Mouse (Mus musculus): ENCODE data around the gene Zfp319. TPM values are rescaled to one million over a fixed set of nuclear protein-coding genes. Genes with fewer than 3 reads are reported as not detected.

Gene Zfp319
- polyA plus RNA-seq, 1 experiment from 2014 or later, result 1.2 TPM

- H3K4me2 ChIP-seq (ENCODE audit: low read depth, low read length), result no peak overlapping the region
- H3K4me1 ChIP-seq (ENCODE audit: control insufficient read depth, low read depth, low read length), result no peaks in the 10 kb centered on the region; the same call in 1 of the 2 replicates
- H3K4me3 ChIP-seq (ENCODE audit: low read depth, low read length), result no peak overlapping the region
- H3K27ac ChIP-seq (ENCODE audit: low read length), result no peak overlapping the region
- no peak overlapping the region for H3K9ac ChIP-seq (ENCODE audit: low read depth, low read length)
- no peak for ATAC-seq (ENCODE audit: low read depth)
- WGBS (ENCODE audit: insufficient replicate concordance), result 47% methylated on average over 4 of the region's 4 CpGs
- no peaks in the 10 kb centered on the region for H3K9me3 ChIP-seq (replicated peaks; ENCODE audit: control insufficient read depth, low read length)
- no peaks in the 10 kb centered on the region for H3K27me3 ChIP-seq (ENCODE audit: control insufficient read depth, insufficient read depth, low read depth, low read length)
- H3K36me3 ChIP-seq (ENCODE audit: control insufficient read depth, insufficient read depth), result no peaks in the 10 kb centered on the region
These were observed 26.2 kb downstream of the Zfp319 start for GRCm38 (mm10) chr8:95305526-95305925.

GRCm38 (mm10) chr8:95302410-95302809, 29.3 kb downstream of the Zfp319 start:
- no peak overlapping the region for H3K4me3 ChIP-seq (ENCODE audit: low read depth, low read length)
- no peak overlapping the region for H3K27ac ChIP-seq (ENCODE audit: low read length)
- no peak overlapping the region for H3K4me2 ChIP-seq (ENCODE audit: low read depth, low read length)
- no peaks in the 10 kb centered on the region for H3K4me1 ChIP-seq (ENCODE audit: control insufficient read depth, low read depth, low read length)
- no peak for ATAC-seq (ENCODE audit: low read depth)
- H3K27me3 ChIP-seq (ENCODE audit: control insufficient read depth, insufficient read depth, low read depth, low read length), result no peaks in the 10 kb centered on the region
- no peaks in the 10 kb centered on the region for H3K9me3 ChIP-seq (replicated peaks; ENCODE audit: control insufficient read depth, low read length)
- no peak overlapping the region for H3K9ac ChIP-seq (ENCODE audit: low read depth, low read length)
- H3K36me3 ChIP-seq (ENCODE audit: control insufficient read depth, insufficient read depth), result no peaks in the 10 kb centered on the region
- 12% methylated on average over 5 of the region's 5 CpGs for WGBS (ENCODE audit: insufficient replicate concordance)

GRCm38 (mm10) chr8:95293891-95294290, 37.9 kb downstream of the Zfp319 start:
- no peaks in the 10 kb centered on the region for H3K4me1 ChIP-seq (ENCODE audit: control insufficient read depth, low read depth, low read length)
- no peak overlapping the region for H3K27ac ChIP-seq (ENCODE audit: low read length)
- no peaks in the 10 kb centered on the region for H3K27me3 ChIP-seq (ENCODE audit: control insufficient read depth, insufficient read depth, low read depth, low read length)
- no peaks in the 10 kb centered on the region for H3K9me3 ChIP-seq (replicated peaks; ENCODE audit: control insufficient read depth, low read length)
- H3K9ac ChIP-seq (ENCODE audit: low read depth, low read length), result no peak overlapping the region
- 0 out of 2 replicates have a peak, but pooled peaks have one; percentile 19 for ATAC-seq (ENCODE audit: low read depth)
- WGBS (ENCODE audit: insufficient replicate concordance), result 75% methylated on average over 7 of the region's 7 CpGs
- no peak overlapping the region for H3K4me2 ChIP-seq (ENCODE audit: low read depth, low read length)
- no peak overlapping the region for H3K4me3 ChIP-seq (ENCODE audit: low read depth, low read length)
- no peaks in the 10 kb centered on the region for H3K36me3 ChIP-seq (ENCODE audit: control insufficient read depth, insufficient read depth)

- Histone ChIP-seq H3K4me3 (ENCODE audit: low read depth, low read length) (no peak overlapping the region), H3K9ac (ENCODE audit: low read depth, low read length) (no peak overlapping the region), H3K4me2 (ENCODE audit: low read depth, low read length) (no peak overlapping the region), H3K9me3 (replicated peaks; ENCODE audit: control insufficient read depth, low read length) (no peaks in the 10 kb centered on the region), H3K36me3 (ENCODE audit: control insufficient read depth, insufficient read depth) (no peaks in the 10 kb centered on the region), H3K4me1 (ENCODE audit: control insufficient read depth, low read depth, low read length) (no peaks in the 10 kb centered on the region), H3K27ac (ENCODE audit: low read length) (no peak overlapping the region), H3K27me3 (ENCODE audit: control insufficient read depth, insufficient read depth, low read depth, low read length) (no peaks in the 10 kb centered on the region)
- 29% methylated on average over 11 of the region's 11 CpGs for WGBS (ENCODE audit: insufficient replicate concordance)
- ATAC-seq (ENCODE audit: low read depth), result no peak
These were observed 38.6 kb downstream of the Zfp319 start for GRCm38 (mm10) chr8:95293172-95293571.

- Histone ChIP-seq H3K9me3 (replicated peaks; ENCODE audit: control insufficient read depth, low read length) (no peaks in the 10 kb centered on the region), H3K4me3 (ENCODE audit: low read depth, low read length) (no peak overlapping the region), H3K4me1 (ENCODE audit: control insufficient read depth, low read depth, low read length) (no peaks in the 10 kb centered on the region), H3K9ac (ENCODE audit: low read depth, low read length) (no peak overlapping the region), H3K36me3 (ENCODE audit: control insufficient read depth, insufficient read depth) (no peaks in the 10 kb centered on the region), H3K4me2 (ENCODE audit: low read depth, low read length) (no peak overlapping the region), H3K27me3 (ENCODE audit: control insufficient read depth, insufficient read depth, low read depth, low read length) (no peaks in the 10 kb centered on the region), H3K27ac (ENCODE audit: low read length) (no peak overlapping the region)
- ATAC-seq (ENCODE audit: low read depth), result no peak
- 39% methylated on average over 6 of the region's 6 CpGs for WGBS (ENCODE audit: insufficient replicate concordance)
These were observed 42.6 kb downstream of the Zfp319 start for GRCm38 (mm10) chr8:95289066-95289650.

GRCm38 (mm10) chr8:95281493-95281892, 50.3 kb downstream of the Zfp319 start:
- Histone ChIP-seq H3K9ac (ENCODE audit: low read depth, low read length) (no peak overlapping the region), H3K9me3 (replicated peaks; ENCODE audit: control insufficient read depth, low read length) (no peaks in the 10 kb centered on the region), H3K36me3 (ENCODE audit: control insufficient read depth, insufficient read depth) (no peaks in the 10 kb centered on the region), H3K4me1 (ENCODE audit: control insufficient read depth, low read depth, low read length) (no peaks in the 10 kb centered on the region), H3K4me3 (ENCODE audit: low read depth, low read length) (no peak overlapping the region), H3K27ac (ENCODE audit: low read length) (no peak overlapping the region), H3K27me3 (ENCODE audit: control insufficient read depth, insufficient read depth, low read depth, low read length) (no peaks in the 10 kb centered on the region), H3K4me2 (ENCODE audit: low read depth, low read length) (no peak overlapping the region)
- ATAC-seq (ENCODE audit: low read depth), result no peak
- 61% methylated on average over 5 of the region's 5 CpGs for WGBS (ENCODE audit: insufficient replicate concordance)

Other genes with a start within 250 kb of the Zfp319 start
- 5.1 and 5.5 TPM in 2 replicates for gene Kifc3, start 129.1 kb downstream of the Zfp319 start, polyA plus RNA-seq (2015; fragmentation: Nextera tagmentation; extraction: Ambion mirVana)
- gene Cngb1, start 25.4 kb downstream of the Zfp319 start, polyA plus RNA-seq (2015; fragmentation: Nextera tagmentation; extraction: Ambion mirVana), result 0.07 and 0.12 TPM in 2 replicates
- gene Tepp, start 21.4 kb downstream of the Zfp319 start, polyA plus RNA-seq (2015; fragmentation: Nextera tagmentation; extraction: Ambion mirVana), result not detected in 2 replicates
- gene Usb1, start 334 bp upstream of the Zfp319 start, polyA plus RNA-seq (2015; fragmentation: Nextera tagmentation; extraction: Ambion mirVana), result 9.9 and 10.7 TPM in 2 replicates
- gene Mmp15, start 20.3 kb upstream of the Zfp319 start, polyA plus RNA-seq (2015; fragmentation: Nextera tagmentation; extraction: Ambion mirVana), result 0.76 and 0.85 TPM in 2 replicates
- gene Cfap20, start 102.9 kb upstream of the Zfp319 start, polyA plus RNA-seq (2015; fragmentation: Nextera tagmentation; extraction: Ambion mirVana), result 27.7 and 27.8 TPM in 2 replicates
- gene Csnk2a2, start 158.1 kb upstream of the Zfp319 start, polyA plus RNA-seq (2015; fragmentation: Nextera tagmentation; extraction: Ambion mirVana), result 2.7 and 3.1 TPM in 2 replicates
- not detected in 2 replicates for gene Ccdc113, start 202.1 kb upstream of the Zfp319 start, polyA plus RNA-seq (2015; fragmentation: Nextera tagmentation; extraction: Ambion mirVana)
- gene Prss54, start 244.4 kb upstream of the Zfp319 start, polyA plus RNA-seq (2015; fragmentation: Nextera tagmentation; extraction: Ambion mirVana), result not detected in 2 replicates

Measured in liver, embryonic 16.5 days (tissue).